Mouse (Mus musculus): Measurements from ENCODE around the gene Fbxl15. TPM values are rescaled to one million over a fixed set of nuclear protein-coding genes. Genes with fewer than 3 reads are reported as not detected.

Gene Fbxl15
- not detected for polyA plus RNA-seq (2014; fragmentation: Illumina TruSeq; extraction: RNeasy Lipid Tissue Mini Kit (QIAGEN cat#74804); ENCODE audit: low read depth, low replicate concordance)

GRCm38 (mm10) chr19:46328081-46329030 lies at the start of gene Fbxl15:
Gene Fbxl15 (plus strand): TSS chr19:46328184.

GRCm38 (mm10) chr19:46304216-46304841 lies 23.7 kb upstream of the Fbxl15 start, which contains the start of gene Nfkb2:
Gene Nfkb2 (plus strand): TSS chr19:46304320.

GRCm38 (mm10) chr19:46326756-46327305 lies 1.2 kb upstream of the Fbxl15 start, which contains the start of gene Psd:
Gene Psd (minus strand): TSS chr19:46327156.

GRCm38 (mm10) chr19:46338331-46338936 lies 10.4 kb downstream of the Fbxl15 start, which contains the start of gene Cuedc2:
Gene Cuedc2 (minus strand): TSS chr19:46338702.

DNA sequence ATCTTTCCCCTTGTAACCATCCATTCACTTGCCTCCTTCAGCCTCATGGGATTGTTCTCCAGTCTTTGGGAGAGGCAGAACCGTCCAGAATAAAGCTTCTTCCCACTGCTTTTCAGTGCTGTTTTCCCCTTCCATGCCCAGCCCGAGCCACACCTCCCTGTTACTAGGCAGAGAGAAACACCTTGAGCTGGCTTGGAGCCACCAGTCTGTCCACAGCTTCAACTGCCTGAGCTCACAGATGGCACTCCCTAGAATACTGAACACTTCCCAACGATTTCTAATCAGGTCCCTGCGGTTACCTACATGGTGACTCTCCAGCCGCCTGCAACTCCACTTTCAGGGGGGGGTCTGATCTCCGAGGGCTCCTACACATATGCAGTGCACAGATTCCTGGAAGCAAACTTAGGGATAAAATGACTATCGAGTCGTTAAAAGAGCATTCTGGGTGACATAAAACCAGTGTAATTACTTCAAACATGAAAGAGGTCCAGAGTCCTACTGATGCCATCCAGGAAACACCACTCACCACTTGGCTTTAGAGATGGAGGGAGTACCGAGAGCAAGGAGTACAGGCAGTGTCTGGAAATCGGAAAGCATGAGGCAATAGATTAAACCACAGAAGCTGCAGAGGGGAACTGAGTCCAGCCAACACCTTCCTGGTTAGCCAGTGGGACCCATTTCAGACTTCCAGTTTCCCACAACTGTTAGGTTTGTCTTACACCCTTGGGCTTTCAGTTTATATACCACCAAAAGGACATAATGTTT lies 22.4 kb downstream of the Fbxl15 start, which contains the start of gene 2310034G01Rik:
Gene 2310034G01Rik (minus strand): TSS at position 135 of the 765 bp plus-strand sequence.

Other genes with a start within 250 kb of the Fbxl15 start
- 0.25 TPM for gene Elovl3, start 196.3 kb upstream of the Fbxl15 start, polyA plus RNA-seq (2014; fragmentation: Illumina TruSeq; extraction: RNeasy Lipid Tissue Mini Kit (QIAGEN cat#74804); ENCODE audit: low read depth, low replicate concordance)
- not detected for gene Pitx3, start 179.9 kb upstream of the Fbxl15 start, polyA plus RNA-seq (2014; fragmentation: Illumina TruSeq; extraction: RNeasy Lipid Tissue Mini Kit (QIAGEN cat#74804); ENCODE audit: low read depth, low replicate concordance)
- gene Gbf1, start 175.7 kb upstream of the Fbxl15 start, polyA plus RNA-seq (2014; fragmentation: Illumina TruSeq; extraction: RNeasy Lipid Tissue Mini Kit (QIAGEN cat#74804); ENCODE audit: low read depth, low replicate concordance), result 51.0 TPM
- gene Nfkb2, start 23.9 kb upstream of the Fbxl15 start, polyA plus RNA-seq (2014; fragmentation: Illumina TruSeq; extraction: RNeasy Lipid Tissue Mini Kit (QIAGEN cat#74804); ENCODE audit: low read depth, low replicate concordance), result 0.14 TPM
- 3.7 TPM for gene Psd, start 1.0 kb upstream of the Fbxl15 start, polyA plus RNA-seq (2014; fragmentation: Illumina TruSeq; extraction: RNeasy Lipid Tissue Mini Kit (QIAGEN cat#74804); ENCODE audit: low read depth, low replicate concordance)
- gene Cuedc2, start 10.5 kb downstream of the Fbxl15 start, polyA plus RNA-seq (2014; fragmentation: Illumina TruSeq; extraction: RNeasy Lipid Tissue Mini Kit (QIAGEN cat#74804); ENCODE audit: low read depth, low replicate concordance), result 2.7 TPM
- gene Mfsd13a, start 12.9 kb downstream of the Fbxl15 start, polyA plus RNA-seq (2014; fragmentation: Illumina TruSeq; extraction: RNeasy Lipid Tissue Mini Kit (QIAGEN cat#74804); ENCODE audit: low read depth, low replicate concordance), result 0.69 TPM
- 0.15 TPM for gene 2310034G01Rik, start 22.1 kb downstream of the Fbxl15 start, polyA plus RNA-seq (2014; fragmentation: Illumina TruSeq; extraction: RNeasy Lipid Tissue Mini Kit (QIAGEN cat#74804); ENCODE audit: low read depth, low replicate concordance)
- gene Actr1a, start 67.6 kb downstream of the Fbxl15 start, polyA plus RNA-seq (2014; fragmentation: Illumina TruSeq; extraction: RNeasy Lipid Tissue Mini Kit (QIAGEN cat#74804); ENCODE audit: low read depth, low replicate concordance), result 87.0 TPM
- gene Sufu, start 68.7 kb downstream of the Fbxl15 start, polyA plus RNA-seq (2014; fragmentation: Illumina TruSeq; extraction: RNeasy Lipid Tissue Mini Kit (QIAGEN cat#74804); ENCODE audit: low read depth, low replicate concordance), result 15.2 TPM
- gene Trim8, start 173.5 kb downstream of the Fbxl15 start, polyA plus RNA-seq (2014; fragmentation: Illumina TruSeq; extraction: RNeasy Lipid Tissue Mini Kit (QIAGEN cat#74804); ENCODE audit: low read depth, low replicate concordance), result 0.36 TPM
- gene Arl3, start 245.0 kb downstream of the Fbxl15 start, polyA plus RNA-seq (2014; fragmentation: Illumina TruSeq; extraction: RNeasy Lipid Tissue Mini Kit (QIAGEN cat#74804); ENCODE audit: low read depth, low replicate concordance), result 300 TPM
- gene Sfxn2, start 245.2 kb downstream of the Fbxl15 start, polyA plus RNA-seq (2014; fragmentation: Illumina TruSeq; extraction: RNeasy Lipid Tissue Mini Kit (QIAGEN cat#74804); ENCODE audit: low read depth, low replicate concordance), result 2.3 TPM

Data from testis, adult 10 weeks (tissue).